Mouse (Mus musculus) thymus, adult 2 months (tissue): ENCODE data around the gene Map3k19. TPM values are rescaled to one million over a fixed set of nuclear protein-coding genes. Genes with fewer than 3 reads are reported as not detected.

Experiments used
- DNase-seq: peaks from one replicate; pipeline ENCODE4 v3.0.0; 2021
- H3K27ac ChIP-seq: fragments of 200-500 bp; 2 replicates; pipeline ENCODE4 v1.5.1; 2012; ENCODE audit warnings: low read length, control low read depth; ENCODE audit not compliant: control insufficient read depth, insufficient read depth
- H3K27me3 ChIP-seq: fragments of 200-500 bp; 2 replicates; pipeline ENCODE4 v1.6.1; 2012; ENCODE audit warnings: mild to moderate bottlenecking, low read length, moderate library complexity, mixed read lengths; ENCODE audit not compliant: control insufficient read depth, insufficient read depth
- H3K36me3 ChIP-seq: fragments of 200-500 bp; 2 replicates; pipeline ENCODE4 v1.6.1; 2012; ENCODE audit warnings: mild to moderate bottlenecking, low read length, moderate library complexity; ENCODE audit not compliant: control insufficient read depth, insufficient read depth
- H3K4me1 ChIP-seq: fragments of 200-500 bp; replicated peaks from 2 replicates; pipeline ENCODE4 v1.6.1; 2012; ENCODE audit warnings: low read length; ENCODE audit not compliant: control insufficient read depth, insufficient read depth
- H3K4me3 ChIP-seq: fragments of 200-500 bp; 2 replicates; pipeline ENCODE4 v1.5.1; 2012; ENCODE audit warnings: mild to moderate bottlenecking, low read length, control low read depth, moderate library complexity; ENCODE audit not compliant: control insufficient read depth, insufficient read depth
- CTCF ChIP-seq: fragments of 200-500 bp; IDR thresholded peaks from 2 replicates; pipeline ENCODE4 v1.5.1; 2012; ENCODE audit warnings: mild to moderate bottlenecking, control low read depth, low read length, moderate library complexity, borderline replicate concordance; ENCODE audit not compliant: control insufficient read depth, poor library complexity, insufficient read depth; ENCODE audit errors: extremely low read depth
- POLR2A ChIP-seq: fragments of 200-500 bp; IDR thresholded peaks from 2 replicates; pipeline ENCODE4 v1.6.1; 2012; ENCODE audit warnings: mild to moderate bottlenecking, low read length, control low read depth, moderate library complexity; ENCODE audit not compliant: control insufficient read depth, poor library complexity, insufficient read depth; ENCODE audit errors: extremely low read depth
- WGBS: fragments of 180-500 bp; shearing (Covaris S2); methylation state at CpG from one replicate; pipeline ENCODE4 v1.1.7; 2018; 5-methylcytosine and 5-hydroxymethylcytosine counted together
- polyA plus RNA-seq: library from polyadenylated mRNA; depleted of rRNA; stranded (reverse); fragments of >200 nt; gene quantifications from 2 replicates; pipeline ENCODE4 v1.2.3, GENCODE M21; 2012

The Map3k19 gene
- polyA plus RNA-seq, 1 experiment: 0.54 TPM

GRCm38 (mm10) chr1:127812929-127813328 is 41.9 kb downstream of the Map3k19 start:
- Histone ChIP-seq H3K4me1 (no peaks in the 10 kb centered on the region), H3K27ac (no peak overlapping the region), H3K27me3 (no peaks in the 10 kb centered on the region), H3K4me3 (no peak overlapping the region), H3K36me3 (no peaks in the 10 kb centered on the region)
- TF ChIP-seq CTCF (no peak), POLR2A (no peak)
- 83% methylated on average over 7 of the region's 7 CpGs for WGBS
- no peak for DNase-seq

GRCm38 (mm10) chr1:127808671-127809070 is 46.2 kb downstream of the Map3k19 start:
- H3K27me3 ChIP-seq: no peaks in the 10 kb centered on the region
- no peak for TF ChIP-seq CTCF
- no peaks in the 10 kb centered on the region for H3K4me1 ChIP-seq
- over 99% methylated on average over 7 of the region's 7 CpGs for WGBS
- no peak overlapping the region for H3K4me3 ChIP-seq
- DNase-seq: no peak
- no peak overlapping the region for H3K27ac ChIP-seq
- peaks cover 11% of the 10 kb centered on the region for H3K36me3 ChIP-seq

- DNase-seq: no peak
- WGBS: 93% methylated on average over 8 of the region's 8 CpGs
Observed at GRCm38 (mm10) chr1:127802916-127803315, 51.9 kb downstream of the Map3k19 start.

GRCm38 (mm10) chr1:127796752-127797151 is 58.1 kb downstream of the Map3k19 start:
- Histone ChIP-seq H3K4me3 (no peak overlapping the region), H3K27me3 (no peaks in the 10 kb centered on the region), H3K36me3 (peaks cover 30% of the 10 kb centered on the region), H3K4me1 (peaks cover 7% of the 10 kb centered on the region), H3K27ac (peak overlapping the region; percentile 43; the same call in 1 of the 2 replicates)
- WGBS: 60% methylated on average over 1 of the region's 1 CpGs
- TF ChIP-seq CTCF: no peak
- no peak for TF ChIP-seq POLR2A
- no peak for DNase-seq

More at GRCm38 (mm10) chr1:127802916-127803315, 51.9 kb downstream of the Map3k19 start:
- TF ChIP-seq POLR2A: no peak
- no peak for TF ChIP-seq CTCF
- Histone ChIP-seq H3K4me1 (no peaks in the 10 kb centered on the region), H3K36me3 (peaks cover 50% of the 10 kb centered on the region), H3K4me3 (no peak overlapping the region), H3K27ac (no peak overlapping the region), H3K27me3 (no peaks in the 10 kb centered on the region)

GRCm38 (mm10) chr1:127796341-127796740 is 58.5 kb downstream of the Map3k19 start:
- no peak overlapping the region for H3K27ac ChIP-seq
- peaks cover 25% of the 10 kb centered on the region for H3K36me3 ChIP-seq
- TF ChIP-seq CTCF: no peak
- no peak for TF ChIP-seq POLR2A
- no peak overlapping the region for H3K4me3 ChIP-seq
- peaks cover 7% of the 10 kb centered on the region for H3K4me1 ChIP-seq
- no peaks in the 10 kb centered on the region for H3K27me3 ChIP-seq
- DNase-seq: peak; percentile 27
- WGBS: 3% methylated on average over 4 of the region's 4 CpGs

- 96% methylated on average over 6 of the region's 6 CpGs for WGBS
- Histone ChIP-seq H3K36me3 (peaks cover 24% of the 10 kb centered on the region), H3K27ac (no peak overlapping the region), H3K4me1 (peaks cover 7% of the 10 kb centered on the region), H3K4me3 (no peak overlapping the region), H3K27me3 (no peaks in the 10 kb centered on the region)
- TF ChIP-seq POLR2A (no peak), CTCF (no peak)
- no peak for DNase-seq
Observed at GRCm38 (mm10) chr1:127795087-127795769, 59.6 kb downstream of the Map3k19 start.
